In genomic region chr8:125343867-125344266, GRCm38 (mm10) we compare ENCODE assay signal across 12 mouse cellular contexts.
DNase-seq lines count a peak whose midpoint lies in the region; ATAC-seq lines count a peak whose summit lies in the region.
"Had no signal": no experiment of that assay in that cellular context is flagged by ENCODE, and none has a peak within 500 bp of the region (broad histone marks: within the 10 kb centered on the region; RNA-seq: fewer than 3 reads in every experiment).

No protein-coding gene starts in this region.

- peaks cover 10% of the 10 kb centered on the region for H3K27me3 ChIP-seq in forebrain, embryonic 10.5 days (ENCODE audit: poor library complexity, severe bottlenecking)
- H3K27me3 ChIP-seq in forebrain, embryonic 12.5 days, result peaks cover 2% of the 10 kb centered on the region; the same call in 1 of the 2 replicates
- H3K27me3 ChIP-seq in forebrain, embryonic 11.5 days (ENCODE audit: control insufficient read depth, insufficient read depth, low read length), result no peaks in the 10 kb centered on the region
- H3K27me3 ChIP-seq: forebrain, embryonic 13.5 days; intestine, embryonic 15.5 days had no signal

- H3K4me2 ChIP-seq in forebrain, embryonic 12.5 days, result no peak overlapping the region
- no peak overlapping the region for H3K4me2 ChIP-seq in forebrain, embryonic 11.5 days (ENCODE audit: low read depth, low read length, severe bottlenecking)
- H3K4me2 ChIP-seq: forebrain, embryonic 13.5 days; intestine, embryonic 15.5 days; limb, embryonic 13.5 days had no signal

- DNase-seq in forebrain, embryonic 10.5 days (ENCODE audit: extremely low spot score, low spot score), result no peak
- DNase-seq in left cerebral cortex, postnatal 25 days (ENCODE audit: low spot score in 2 of 2), result peak; percentile 36 to 68
- DNase-seq in left cerebral cortex, postnatal 14 days (ENCODE audit: low spot score in 2 of 2), result no peak
- peak; percentile 59 for DNase-seq in adipocyte (ENCODE audit: low spot score)
- DNase-seq in left cerebral cortex, postnatal 36 days (ENCODE audit: low spot score in 2 of 2), result peak; percentile 21 to 29
- no peak for DNase-seq in forebrain, embryonic 11.5 days (ENCODE audit: low spot score)
- no peak for DNase-seq in urinary bladder, postnatal 10 days (ENCODE audit: low spot score)
- DNase-seq: retina, postnatal 1 day had no signal

- no peak overlapping the region for H3K9ac ChIP-seq in forebrain, embryonic 12.5 days
- no peak overlapping the region for H3K9ac ChIP-seq in forebrain, embryonic 11.5 days (ENCODE audit: low read length)
- H3K9ac ChIP-seq: forebrain, embryonic 13.5 days; intestine, embryonic 15.5 days; limb, embryonic 13.5 days had no signal

- no peaks in the 10 kb centered on the region for H3K9me3 ChIP-seq in forebrain, embryonic 10.5 days
- no peaks in the 10 kb centered on the region for H3K9me3 ChIP-seq in forebrain, embryonic 12.5 days
- no peaks in the 10 kb centered on the region for H3K9me3 ChIP-seq in forebrain, embryonic 11.5 days (ENCODE audit: control insufficient read depth, low read length)
- H3K9me3 ChIP-seq: forebrain, embryonic 13.5 days; intestine, embryonic 15.5 days; limb, embryonic 13.5 days had no signal

- intact Hi-C loops in left cerebral cortex, postnatal 25 days (cut with DNase I), result no loop called here
- intact Hi-C loops in left cerebral cortex, postnatal 14 days (cut with DNase I), result no loop called here
- intact Hi-C loops in left cerebral cortex, postnatal 36 days (cut with DNase I), result no loop called here

- ATAC-seq in forebrain, embryonic 12.5 days (ENCODE audit: low FRiP score), result no peak
- ATAC-seq in forebrain, embryonic 11.5 days (replicated peaks; ENCODE audit: low FRiP score), result no peak
- ATAC-seq: forebrain, embryonic 13.5 days; intestine, embryonic 15.5 days had no signal

- H3K4me1 ChIP-seq in forebrain, embryonic 10.5 days, result peaks cover 39% of the 10 kb centered on the region
- H3K4me1 ChIP-seq in forebrain, embryonic 12.5 days, result peaks cover 11% of the 10 kb centered on the region
- H3K4me1 ChIP-seq in forebrain, embryonic 11.5 days (replicated peaks; ENCODE audit: control insufficient read depth, insufficient read depth, low read length), result no peaks in the 10 kb centered on the region

- no peak overlapping the region for H3K4me3 ChIP-seq in forebrain, embryonic 10.5 days
- no peak overlapping the region for H3K4me3 ChIP-seq in forebrain, embryonic 12.5 days (replicated peaks)
- H3K4me3 ChIP-seq in forebrain, embryonic 11.5 days (ENCODE audit: low read depth, low read length), result no peak overlapping the region
- H3K4me3 ChIP-seq: forebrain, embryonic 13.5 days; intestine, embryonic 15.5 days; limb, embryonic 13.5 days had no signal

- H3K27ac ChIP-seq in forebrain, embryonic 10.5 days, result 0 out of 2 replicates have a peak overlapping the region, but pooled peaks have one; percentile 3
- no peak overlapping the region for H3K27ac ChIP-seq in forebrain, embryonic 12.5 days
- no peak overlapping the region for H3K27ac ChIP-seq in forebrain, embryonic 11.5 days (ENCODE audit: low read depth, low read length)
- H3K27ac ChIP-seq: forebrain, embryonic 13.5 days; intestine, embryonic 15.5 days; limb, embryonic 13.5 days had no signal

- H3K36me3 ChIP-seq in forebrain, embryonic 10.5 days (replicated peaks), result no peaks in the 10 kb centered on the region
- H3K36me3 ChIP-seq in forebrain, embryonic 12.5 days (replicated peaks), result no peaks in the 10 kb centered on the region
- H3K36me3 ChIP-seq in forebrain, embryonic 11.5 days (ENCODE audit: control insufficient read depth, insufficient read depth, low read length), result no peaks in the 10 kb centered on the region
- H3K36me3 ChIP-seq: intestine, embryonic 15.5 days; limb, embryonic 13.5 days had no signal

- 73% methylated on average over 9 of the region's 9 CpGs for WGBS in forebrain, embryonic 10.5 days
- 64% methylated on average over 9 of the region's 9 CpGs for WGBS in forebrain, embryonic 12.5 days
- 70% methylated on average over 9 of the region's 9 CpGs for WGBS in forebrain, embryonic 11.5 days

Comparison
In these comparisons a context has a peak if more than half of its experiments do, and no peak if none do; other contexts are left out.
1. DNase-seq: peak in left cerebral cortex, postnatal 25 days (2 of 2), adipocyte (single experiment) and left cerebral cortex, postnatal 36 days (2 of 2); none in forebrain, embryonic 10.5 days (single experiment), left cerebral cortex, postnatal 14 days (0 of 2), forebrain, embryonic 11.5 days (single experiment) and urinary bladder, postnatal 10 days (single experiment).